In the genomic region with DNA sequence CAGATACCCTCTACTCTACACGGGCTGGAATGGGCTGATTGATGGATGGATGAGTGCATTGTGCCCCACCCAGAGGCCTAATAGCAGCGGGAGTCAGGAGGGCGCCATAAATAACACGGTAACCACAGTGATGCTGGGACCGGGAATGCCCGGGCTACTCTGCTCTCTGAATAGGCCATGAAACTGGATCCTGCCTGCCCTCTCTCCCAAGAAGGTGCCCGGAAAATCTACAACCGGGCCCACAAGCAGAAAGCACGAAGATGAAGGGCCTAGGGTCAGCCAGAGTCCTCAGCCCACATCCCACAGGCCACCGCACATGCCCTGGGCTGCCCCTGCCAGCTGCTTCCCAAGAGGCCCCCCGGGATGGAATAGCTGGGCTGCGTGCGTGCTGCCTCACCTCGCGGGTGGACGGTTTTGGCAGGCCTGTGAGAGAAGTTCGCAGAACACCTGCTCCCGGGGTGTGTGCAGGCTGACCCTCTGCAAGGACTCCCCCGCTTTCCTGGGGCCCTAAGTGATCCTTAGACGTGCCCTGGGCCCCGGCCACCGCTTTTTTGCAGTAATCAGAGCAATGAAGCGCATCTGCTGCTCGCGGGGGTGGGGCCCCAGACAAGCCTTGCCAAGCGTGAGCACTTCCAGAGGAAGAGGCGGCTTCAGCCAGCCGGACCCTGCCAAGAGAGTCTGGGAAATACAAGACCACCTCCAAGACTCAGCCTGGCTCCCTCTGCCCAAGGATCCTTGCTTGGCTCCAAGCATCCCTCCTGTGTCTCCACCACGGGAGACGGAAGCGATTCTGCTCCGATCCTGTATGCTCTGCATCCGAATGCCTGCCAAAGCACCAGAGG, we compare ENCODE assay signal across 9 mouse cellular contexts.
A peak's percentile ranks its signal among the peaks of the same experiment; 100 is the strongest.
DNase-seq lines count a peak whose midpoint lies in the region; ATAC-seq and TF ChIP-seq lines count a peak whose summit lies in the region.
"Had no signal": no experiment of that assay in that cellular context is flagged by ENCODE, and none has a peak within 500 bp of the region (broad histone marks: within the 10 kb centered on the region; RNA-seq: fewer than 3 reads in every experiment).

No protein-coding gene starts in this region.

- no peaks in the 10 kb centered on the region for H3K9me3 ChIP-seq in lung, postnatal 0 days (ENCODE audit: low read length)
- no peaks in the 10 kb centered on the region for H3K9me3 ChIP-seq in hindbrain, embryonic 15.5 days
- H3K9me3 ChIP-seq in neural tube, embryonic 13.5 days, result no peaks in the 10 kb centered on the region

- no peak for TF ChIP-seq EP300 in lung, postnatal 0 days (IDR thresholded peaks at IDR 0.05)

- H3K27ac ChIP-seq in lung, postnatal 0 days (ENCODE audit: low read length), result no peak overlapping the region
- no peak overlapping the region for H3K27ac ChIP-seq in hindbrain, embryonic 15.5 days (replicated peaks)
- no peak overlapping the region for H3K27ac ChIP-seq in neural tube, embryonic 13.5 days (replicated peaks)
- H3K27ac ChIP-seq: macrophage had no signal

- WGBS in lung, postnatal 0 days, result 26% methylated on average over 33 of the region's 33 CpGs
- WGBS in hindbrain, embryonic 15.5 days, result 12% methylated on average over 33 of the region's 33 CpGs
- WGBS in neural tube, embryonic 13.5 days, result 5% methylated on average over 33 of the region's 33 CpGs

- peak overlapping the region; percentile 19; the same call in 1 of the 2 replicates for H3K4me2 ChIP-seq in lung, postnatal 0 days (replicated peaks; ENCODE audit: low read depth, low read length)
- H3K4me2 ChIP-seq in hindbrain, embryonic 15.5 days, result peak overlapping the region; percentile 35
- H3K4me2 ChIP-seq in neural tube, embryonic 13.5 days, result peak overlapping the region; percentile 48

- no peak overlapping the region for H3K9ac ChIP-seq in lung, postnatal 0 days (replicated peaks; ENCODE audit: low read depth)
- H3K9ac ChIP-seq in hindbrain, embryonic 15.5 days, result no peak overlapping the region
- 0 out of 2 replicates have a peak overlapping the region, but pooled peaks have one; percentile 38 for H3K9ac ChIP-seq in neural tube, embryonic 13.5 days

- no peaks in the 10 kb centered on the region for H3K27me3 ChIP-seq in lung, postnatal 0 days (replicated peaks; ENCODE audit: insufficient read depth, low read length)
- 0 out of 2 replicates have a peak, but pooled peaks cover 7% of the 10 kb centered on the region for H3K27me3 ChIP-seq in hindbrain, embryonic 15.5 days
- H3K27me3 ChIP-seq in neural tube, embryonic 13.5 days, result peaks cover 19% of the 10 kb centered on the region

- no peak overlapping the region for H3K4me3 ChIP-seq in lung, postnatal 0 days (ENCODE audit: low read depth, low read length)
- no peak overlapping the region for H3K4me3 ChIP-seq in hindbrain, embryonic 15.5 days
- H3K4me3 ChIP-seq in neural tube, embryonic 13.5 days, result 0 out of 2 replicates have a peak overlapping the region, but pooled peaks have one; percentile 5

- no peak for ATAC-seq in cerebellum, adult (ENCODE audit: insufficient number of reproducible peaks, low FRiP score, low TSS enrichment)
- ATAC-seq in lung, postnatal 0 days, result 0 out of 2 replicates have a peak, but pooled peaks have one; percentile 19
- ATAC-seq in hindbrain, embryonic 15.5 days (ENCODE audit: low FRiP score, low read depth), result 0 out of 2 replicates have a peak, but pooled peaks have one; percentile 38
- ATAC-seq in neural tube, embryonic 13.5 days (ENCODE audit: low read depth), result peak; percentile 56

- no peak for TF ChIP-seq CTCF in lung, postnatal 0 days (IDR thresholded peaks at IDR 0.05)

- DNase-seq in cerebellum, postnatal 10 days, result peak; percentile 57 to 71
- peak; percentile 29 for DNase-seq in lung, postnatal 0 days (ENCODE audit: low spot score)
- DNase-seq in lung, adult 18-20 months, result no peak
- no peak for DNase-seq in spleen, postnatal 4 days (ENCODE audit: low spot score in 2 of 2)
- DNase-seq in spleen, postnatal 14 days (ENCODE audit: low spot score in 2 of 2), result no peak

- no peaks in the 10 kb centered on the region for H3K36me3 ChIP-seq in lung, postnatal 0 days (ENCODE audit: insufficient read depth, low read length)
- H3K36me3 ChIP-seq in hindbrain, embryonic 15.5 days, result no peaks in the 10 kb centered on the region
- no peaks in the 10 kb centered on the region for H3K36me3 ChIP-seq in neural tube, embryonic 13.5 days

- no peaks in the 10 kb centered on the region for H3K4me1 ChIP-seq in lung, postnatal 0 days (ENCODE audit: insufficient read depth, low read depth, low read length)
- H3K4me1 ChIP-seq in hindbrain, embryonic 15.5 days (replicated peaks), result peaks cover 10% of the 10 kb centered on the region
- peaks cover 16% of the 10 kb centered on the region for H3K4me1 ChIP-seq in neural tube, embryonic 13.5 days (replicated peaks)

Comparison
In these comparisons a context has a peak if more than half of its experiments do, and no peak if none do; other contexts are left out.
1. DNase-seq: peak in cerebellum, postnatal 10 days (2 of 2) and lung, postnatal 0 days (single experiment); none in lung, adult 18-20 months (0 of 2), spleen, postnatal 4 days (0 of 2) and spleen, postnatal 14 days (0 of 2).
2. Peak in every context shown above with its lines, with median percentiles within 50 percentile points of each other: H3K4me2 ChIP-seq.